Mouse (Mus musculus): ENCODE measurements around the gene Mindy3. TPM values are rescaled to one million over a fixed set of nuclear protein-coding genes. Genes with fewer than 3 reads are reported as not detected.

The Mindy3 gene
- polyA plus RNA-seq, 1 experiment from 2014 or later = 13.1 TPM

- no peak overlapping the region for H3K27ac ChIP-seq (ENCODE audit: low read depth)
- H3K9ac ChIP-seq (replicated peaks) = no peak overlapping the region
- no peaks in the 10 kb centered on the region for H3K9me3 ChIP-seq (ENCODE audit: low read length)
- TF ChIP-seq CTCF (IDR thresholded peaks at IDR 0.05; ENCODE audit: low read depth) (no peak), EP300 (IDR thresholded peaks at IDR 0.05; ENCODE audit: low read depth) (no peak)
- no peaks in the 10 kb centered on the region for H3K4me1 ChIP-seq (ENCODE audit: insufficient read depth)
- no peak for DNase-seq
- WGBS (ENCODE audit: insufficient replicate concordance) = 84% methylated on average over 1 of the region's 1 CpGs
- H3K4me2 ChIP-seq (ENCODE audit: low read depth, low read length) = no peak overlapping the region
- no peaks in the 10 kb centered on the region for H3K27me3 ChIP-seq (ENCODE audit: insufficient read depth, low read length)
- H3K4me3 ChIP-seq (ENCODE audit: low read depth, low read length) = no peak overlapping the region
- no peak for ATAC-seq
- peaks cover 19% of the 10 kb centered on the region for H3K36me3 ChIP-seq (replicated peaks; ENCODE audit: insufficient read depth, low read length)
These were observed 58.0 kb downstream of the Mindy3 start for GRCm38 (mm10) chr2:12361310-12361709.

- no peak for ATAC-seq
- Histone ChIP-seq H3K4me1 (ENCODE audit: insufficient read depth) (no peaks in the 10 kb centered on the region), H3K9me3 (ENCODE audit: low read length) (no peaks in the 10 kb centered on the region)
These were observed 64.4 kb downstream of the Mindy3 start for GRCm38 (mm10) chr2:12354837-12355236.

DNA sequence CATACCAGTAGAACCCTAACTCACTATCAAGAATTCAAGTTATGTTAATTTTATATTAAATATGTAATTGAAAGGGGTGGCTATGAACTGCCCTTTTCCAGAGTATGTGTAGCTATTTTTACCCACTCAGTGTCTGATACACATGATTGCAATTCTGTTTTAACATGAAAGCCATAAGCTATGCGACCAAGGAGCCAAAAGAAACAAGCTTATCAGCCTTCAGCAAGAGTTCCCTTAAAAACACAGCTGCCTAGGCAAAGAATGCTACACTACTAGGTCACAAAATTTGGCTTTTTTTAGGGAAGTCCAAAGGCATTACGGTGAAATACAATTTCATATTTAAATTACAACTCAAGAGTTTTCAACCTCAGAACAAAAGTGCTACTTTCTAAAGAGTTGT is 70.4 kb downstream of the Mindy3 start:
- H3K36me3 ChIP-seq (replicated peaks; ENCODE audit: insufficient read depth, low read length) = peaks cover 27% of the 10 kb centered on the region
- H3K27me3 ChIP-seq (ENCODE audit: insufficient read depth, low read length) = no peaks in the 10 kb centered on the region
- TF ChIP-seq CTCF (IDR thresholded peaks at IDR 0.05; ENCODE audit: low read depth) (no peak), EP300 (IDR thresholded peaks at IDR 0.05; ENCODE audit: low read depth) (no peak)
- no peaks in the 10 kb centered on the region for H3K9me3 ChIP-seq (ENCODE audit: low read length)
- DNase-seq (no peak), ATAC-seq (no peak)
- H3K4me3 ChIP-seq (ENCODE audit: low read depth, low read length) = no peak overlapping the region
- WGBS (ENCODE audit: insufficient replicate concordance) = 70% methylated on average over 2 of the region's 2 CpGs
- H3K9ac ChIP-seq (replicated peaks) = no peak overlapping the region
- no peak overlapping the region for H3K4me2 ChIP-seq (ENCODE audit: low read depth, low read length)
- H3K4me1 ChIP-seq (ENCODE audit: insufficient read depth) = no peaks in the 10 kb centered on the region
- no peak overlapping the region for H3K27ac ChIP-seq (ENCODE audit: low read depth)

More at GRCm38 (mm10) chr2:12354837-12355236, 64.4 kb downstream of the Mindy3 start:
- Histone ChIP-seq H3K4me2 (ENCODE audit: low read depth, low read length) (no peak overlapping the region), H3K27me3 (ENCODE audit: insufficient read depth, low read length) (no peaks in the 10 kb centered on the region), H3K27ac (ENCODE audit: low read depth) (no peak overlapping the region), H3K9ac (replicated peaks) (no peak overlapping the region), H3K4me3 (ENCODE audit: low read depth, low read length) (no peak overlapping the region), H3K36me3 (replicated peaks; ENCODE audit: insufficient read depth, low read length) (peaks cover 24% of the 10 kb centered on the region)
- TF ChIP-seq CTCF (IDR thresholded peaks at IDR 0.05; ENCODE audit: low read depth) (no peak), EP300 (IDR thresholded peaks at IDR 0.05; ENCODE audit: low read depth) (no peak)
- DNase-seq = no peak
- 90% methylated on average over 5 of the region's 5 CpGs for WGBS (ENCODE audit: insufficient replicate concordance)

DNA sequence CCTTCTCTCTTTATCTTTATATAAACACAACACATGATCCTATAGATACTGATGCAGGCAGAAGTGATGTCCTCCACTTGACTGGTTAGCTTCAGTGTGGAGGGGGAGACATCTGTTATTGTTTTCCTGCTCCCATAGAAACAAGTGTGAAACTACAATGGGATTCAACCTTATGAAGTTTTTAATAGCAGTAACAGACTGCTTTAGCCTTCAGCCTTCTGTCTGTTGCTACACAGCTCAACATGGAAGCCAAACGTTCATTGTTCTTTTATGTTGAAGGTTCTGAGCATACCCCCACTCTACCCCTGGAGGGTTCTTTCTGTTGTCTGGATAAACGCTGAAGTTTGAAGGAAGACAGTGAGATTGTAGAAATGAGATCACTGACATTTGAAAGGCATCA is 87.3 kb downstream of the Mindy3 start:
- H3K9ac ChIP-seq (replicated peaks) = no peak overlapping the region
- H3K4me3 ChIP-seq (ENCODE audit: low read depth, low read length) = no peak overlapping the region
- H3K9me3 ChIP-seq (ENCODE audit: low read length) = no peaks in the 10 kb centered on the region
- no peak for ATAC-seq
- 64% methylated on average over 2 of the region's 2 CpGs for WGBS (ENCODE audit: insufficient replicate concordance)
- no peaks in the 10 kb centered on the region for H3K36me3 ChIP-seq (replicated peaks; ENCODE audit: insufficient read depth, low read length)
- no peaks in the 10 kb centered on the region for H3K27me3 ChIP-seq (ENCODE audit: insufficient read depth, low read length)
- DNase-seq = no peak
- H3K4me2 ChIP-seq (ENCODE audit: low read depth, low read length) = no peak overlapping the region
- no peak overlapping the region for H3K27ac ChIP-seq (ENCODE audit: low read depth)
- TF ChIP-seq EP300 (IDR thresholded peaks at IDR 0.05; ENCODE audit: low read depth) = no peak
- TF ChIP-seq CTCF (IDR thresholded peaks at IDR 0.05; ENCODE audit: low read depth) = no peak
- H3K4me1 ChIP-seq (ENCODE audit: insufficient read depth) = peaks cover 8% of the 10 kb centered on the region; the same call in 1 of the 2 replicates

DNA sequence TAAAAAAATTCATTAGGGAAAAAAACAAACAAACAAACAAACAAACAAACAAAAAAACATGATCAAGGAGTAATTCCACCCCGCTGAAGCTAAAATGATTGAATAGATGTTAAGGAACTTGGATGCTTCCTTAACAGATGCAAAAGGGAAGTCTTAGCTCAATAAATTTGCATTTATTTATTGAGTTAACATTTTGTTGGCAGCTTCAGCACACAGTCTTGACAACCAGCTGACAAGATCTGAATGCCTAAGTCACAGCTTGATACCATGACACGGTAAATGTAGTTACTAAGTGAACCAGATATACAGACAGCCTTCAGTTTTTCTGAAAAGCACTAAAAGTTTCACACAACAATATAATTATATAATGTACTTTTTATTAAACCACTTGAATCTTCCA is 89.7 kb downstream of the Mindy3 start:
- no peaks in the 10 kb centered on the region for H3K27me3 ChIP-seq (ENCODE audit: insufficient read depth, low read length)
- H3K27ac ChIP-seq (ENCODE audit: low read depth) = no peak overlapping the region
- TF ChIP-seq CTCF (IDR thresholded peaks at IDR 0.05; ENCODE audit: low read depth) (no peak), EP300 (IDR thresholded peaks at IDR 0.05; ENCODE audit: low read depth) (no peak)
- H3K9me3 ChIP-seq (ENCODE audit: low read length) = no peaks in the 10 kb centered on the region
- H3K4me2 ChIP-seq (ENCODE audit: low read depth, low read length) = no peak overlapping the region
- H3K9ac ChIP-seq (replicated peaks) = no peak overlapping the region
- 69% methylated on average over 2 of the region's 2 CpGs for WGBS (ENCODE audit: insufficient replicate concordance)
- peaks cover 8% of the 10 kb centered on the region; the same call in 1 of the 2 replicates for H3K4me1 ChIP-seq (ENCODE audit: insufficient read depth)
- no peak overlapping the region for H3K4me3 ChIP-seq (ENCODE audit: low read depth, low read length)
- no peaks in the 10 kb centered on the region for H3K36me3 ChIP-seq (replicated peaks; ENCODE audit: insufficient read depth, low read length)
- DNase-seq (no peak), ATAC-seq (no peak)

GRCm38 (mm10) chr2:12329068-12329407 is 90.2 kb downstream of the Mindy3 start:
- WGBS (ENCODE audit: insufficient replicate concordance) = 51% methylated on average over 5 of the region's 5 CpGs

More at GRCm38 (mm10) chr2:12329068-12329407, 90.2 kb downstream of the Mindy3 start:
- no peaks in the 10 kb centered on the region for H3K36me3 ChIP-seq (replicated peaks; ENCODE audit: insufficient read depth, low read length)
- no peak overlapping the region for H3K4me2 ChIP-seq (ENCODE audit: low read depth, low read length)
- DNase-seq (no peak), ATAC-seq (no peak)
- no peak overlapping the region for H3K4me3 ChIP-seq (ENCODE audit: low read depth, low read length)
- H3K27me3 ChIP-seq (ENCODE audit: insufficient read depth, low read length) = no peaks in the 10 kb centered on the region
- no peaks in the 10 kb centered on the region for H3K9me3 ChIP-seq (ENCODE audit: low read length)
- H3K27ac ChIP-seq (ENCODE audit: low read depth) = no peak overlapping the region
- no peak overlapping the region for H3K9ac ChIP-seq (replicated peaks)
- peaks cover 8% of the 10 kb centered on the region; the same call in 1 of the 2 replicates for H3K4me1 ChIP-seq (ENCODE audit: insufficient read depth)
- no peak for TF ChIP-seq EP300 (IDR thresholded peaks at IDR 0.05; ENCODE audit: low read depth)
- no peak for TF ChIP-seq CTCF (IDR thresholded peaks at IDR 0.05; ENCODE audit: low read depth)
